Mouse (Mus musculus) neural tube, embryonic 14.5 days (tissue): ENCODE measurements around the gene Fkbp4. TPM values are rescaled to one million over a fixed set of nuclear protein-coding genes. Genes with fewer than 3 reads are reported as not detected.

ENCODE experiments used
- ATAC-seq: fragments of 200-750 bp; cut with Nextera tagmentation; 2 replicates; pipeline ENCODE4 v1.8.0; 2017; ENCODE audit warnings: low read depth, mild to moderate bottlenecking, moderate TSS enrichment, moderate library complexity
- H3K27ac ChIP-seq: fragments of 300-500 bp; sonication (generic); 2 replicates; pipeline ENCODE4 v1.5.1; 2014; ENCODE audit warnings: low read depth, mild to moderate bottlenecking, control low read depth, low read length, moderate library complexity, mixed read lengths
- H3K27me3 ChIP-seq: fragments of 300-500 bp; sonication (generic); 2 replicates; pipeline ENCODE4 v1.6.1; 2014; ENCODE audit warnings: low read length; ENCODE audit not compliant: control insufficient read depth, insufficient read depth
- H3K36me3 ChIP-seq: fragments of 300-500 bp; sonication (generic); 2 replicates; pipeline ENCODE4 v1.6.1; 2014; ENCODE audit warnings: low read length, mixed read lengths; ENCODE audit not compliant: control insufficient read depth, insufficient read depth
- H3K4me1 ChIP-seq: fragments of 300-500 bp; sonication (generic); 2 replicates; pipeline ENCODE4 v1.6.1; 2014; ENCODE audit warnings: low read length; ENCODE audit not compliant: control insufficient read depth, insufficient read depth
- H3K4me2 ChIP-seq: fragments of 300-500 bp; sonication (generic); 2 replicates; pipeline ENCODE4 v1.6.1; 2014; ENCODE audit warnings: mild to moderate bottlenecking, low read depth, low read length, control low read depth
- H3K4me3 ChIP-seq: fragments of 300-500 bp; sonication (generic); 2 replicates; pipeline ENCODE4 v1.5.1; 2014; ENCODE audit warnings: low read depth, low read length, control low read depth, mixed read lengths
- H3K9ac ChIP-seq: fragments of 300-500 bp; sonication (generic); replicated peaks from 2 replicates; pipeline ENCODE4 v1.6.1; 2014; ENCODE audit warnings: low read depth, mild to moderate bottlenecking, control low read depth, low read length, mixed read lengths
- H3K9me3 ChIP-seq: fragments of 300-500 bp; sonication (generic); 2 replicates; pipeline ENCODE4 v1.6.1; 2016; ENCODE audit warnings: low read length; ENCODE audit not compliant: control insufficient read depth
- WGBS: fragments of 180-500 bp; shearing (Covaris S2); extraction: QIAGEN DNeasy Blood & Tissue Kit; methylation state at CpG from one replicate; pipeline ENCODE4 v1.1.7; 2014; 5-methylcytosine and 5-hydroxymethylcytosine counted together
- polyA plus RNA-seq: library from polyadenylated mRNA; unstranded; fragments of >200 nt; fragmentation: Nextera tagmentation; extraction: Ambion mirVana; gene quantifications from 2 replicates; pipeline ENCODE4 v1.2.1, GENCODE M21; 2014

The Fkbp4 gene
- polyA plus RNA-seq, 1 experiment from 2014 or later = 277 TPM

DNA sequence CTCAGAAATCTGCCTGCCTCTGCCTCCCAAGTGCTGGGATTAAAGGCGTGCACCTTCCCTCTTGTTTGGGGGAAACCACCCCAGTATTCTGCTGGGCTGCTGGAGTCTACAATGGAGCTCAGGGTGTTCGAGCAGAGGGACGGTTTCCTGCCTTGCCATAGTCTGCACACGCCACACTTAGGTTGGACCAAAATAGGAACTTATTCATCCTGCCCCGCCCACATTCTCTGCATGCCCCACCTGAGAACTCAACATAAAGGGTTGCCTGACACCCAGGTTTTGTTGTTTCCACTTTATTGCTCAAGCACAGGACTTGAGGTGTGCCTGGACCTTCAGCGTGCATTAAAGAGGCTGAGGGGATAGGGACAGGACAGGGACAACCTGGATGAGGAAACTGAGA lies 8.7 kb downstream of the Fkbp4 start:
- ATAC-seq = no peak
- WGBS = 93% methylated on average over 6 of the region's 6 CpGs
- H3K4me2 ChIP-seq = no peak overlapping the region
- H3K36me3 ChIP-seq = peaks cover 44% of the 10 kb centered on the region
- H3K27me3 ChIP-seq = no peaks in the 10 kb centered on the region
- H3K4me3 ChIP-seq = no peak overlapping the region
- no peak overlapping the region for H3K27ac ChIP-seq
- 0 out of 2 replicates have a peak, but pooled peaks cover 3% of the 10 kb centered on the region for H3K4me1 ChIP-seq
- H3K9me3 ChIP-seq = no peaks in the 10 kb centered on the region
- H3K9ac ChIP-seq = no peak overlapping the region

GRCm38 (mm10) chr6:128429300-128429699 lies 9.2 kb downstream of the Fkbp4 start:
- peaks cover 39% of the 10 kb centered on the region for H3K36me3 ChIP-seq

GRCm38 (mm10) chr6:128427571-128427970 lies 10.9 kb downstream of the Fkbp4 start:
- no peak for ATAC-seq
- no peak overlapping the region for H3K4me2 ChIP-seq
- no peak overlapping the region for H3K27ac ChIP-seq
- 0 out of 2 replicates have a peak, but pooled peaks cover 3% of the 10 kb centered on the region for H3K4me1 ChIP-seq
- no peaks in the 10 kb centered on the region for H3K9me3 ChIP-seq
- no peak overlapping the region for H3K9ac ChIP-seq
- H3K36me3 ChIP-seq = peaks cover 25% of the 10 kb centered on the region
- WGBS = 95% methylated on average over 5 of the region's 5 CpGs
- H3K27me3 ChIP-seq = no peaks in the 10 kb centered on the region
- H3K4me3 ChIP-seq = no peak overlapping the region

More at GRCm38 (mm10) chr6:128429300-128429699, 9.2 kb downstream of the Fkbp4 start:
- Histone ChIP-seq H3K9ac (no peak overlapping the region), H3K4me1 (0 out of 2 replicates have a peak, but pooled peaks cover 3% of the 10 kb centered on the region), H3K4me2 (no peak overlapping the region), H3K27ac (no peak overlapping the region), H3K27me3 (no peaks in the 10 kb centered on the region), H3K4me3 (no peak overlapping the region), H3K9me3 (no peaks in the 10 kb centered on the region)
- 93% methylated on average over 2 of the region's 2 CpGs for WGBS
- no peak for ATAC-seq

GRCm38 (mm10) chr6:128425046-128425445 lies 13.4 kb downstream of the Fkbp4 start:
- Histone ChIP-seq H3K27ac (peak overlapping the region; percentile 99), H3K36me3 (peaks cover 4% of the 10 kb centered on the region; the same call in 1 of the 2 replicates), H3K4me1 (0 out of 2 replicates have a peak, but pooled peaks cover 3% of the 10 kb centered on the region), H3K4me3 (peak overlapping the region; percentile 58), H3K9me3 (no peaks in the 10 kb centered on the region), H3K4me2 (peak overlapping the region; percentile 65), H3K27me3 (no peaks in the 10 kb centered on the region), H3K9ac (peak overlapping the region; percentile 74)
- WGBS = 19% methylated on average over 9 of the region's 9 CpGs
- ATAC-seq = no peak

DNA sequence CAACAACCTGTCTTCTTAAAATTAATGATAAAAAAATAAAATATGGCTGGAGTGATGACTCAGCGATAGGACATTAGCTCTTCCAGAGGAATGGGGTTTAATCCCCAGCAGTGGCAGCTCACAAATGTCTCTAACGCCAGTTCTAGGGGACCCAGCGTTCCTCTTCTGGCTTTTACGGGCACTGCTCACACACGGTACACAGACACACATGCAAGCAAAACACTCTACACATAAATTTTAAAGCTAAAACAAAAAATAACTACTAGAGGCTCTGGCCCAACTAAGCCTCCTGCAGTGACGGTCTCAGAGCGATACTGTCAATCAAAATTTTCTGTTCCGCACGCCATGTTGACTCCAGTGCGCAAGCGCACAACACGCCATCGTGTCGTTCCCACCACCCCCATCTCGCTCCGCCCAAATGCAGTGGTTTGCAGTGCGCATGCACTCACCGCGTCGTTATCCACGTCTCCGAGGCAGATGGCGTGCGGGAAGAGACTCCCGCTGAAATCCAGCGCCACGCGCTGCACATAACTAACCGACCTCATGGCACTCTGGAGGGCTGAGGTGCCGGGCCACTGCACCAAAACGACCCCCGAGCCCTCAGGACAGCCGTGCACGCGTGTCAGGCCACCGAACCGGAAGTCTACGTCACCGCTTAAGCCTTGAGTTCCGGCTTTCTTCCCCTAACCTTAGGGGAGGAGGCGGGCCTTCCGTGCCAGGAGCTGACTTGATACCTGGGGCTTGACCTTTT lies 14.0 kb downstream of the Fkbp4 start, which contains the start of gene Itfg2:
TSS of gene Itfg2 (minus strand) at position 663 of the 751 bp plus-strand sequence.
- H3K4me2 ChIP-seq = peak within 1 kb of the TSS; percentile 76
- no peaks in the 10 kb centered on the region for H3K27me3 ChIP-seq
- WGBS = under 1% methylated on average over 42 of the region's 42 CpGs
- peak; percentile 96 for ATAC-seq
- H3K9me3 ChIP-seq = no peaks in the 10 kb centered on the region
- 0 out of 2 replicates have a peak, but pooled peaks cover 3% of the 10 kb centered on the region for H3K4me1 ChIP-seq
- no peaks in the 10 kb centered on the region for H3K36me3 ChIP-seq
- peak within 1 kb of the TSS; percentile 58 for H3K4me3 ChIP-seq
- H3K9ac ChIP-seq = peak within 1 kb of the TSS; percentile 74
- H3K27ac ChIP-seq = peak within 1 kb of the TSS; percentile 99

GRCm38 (mm10) chr6:128423496-128424268 lies 14.8 kb downstream of the Fkbp4 start:
- Histone ChIP-seq H3K4me1 (0 out of 2 replicates have a peak, but pooled peaks cover 3% of the 10 kb centered on the region), H3K4me2 (peak overlapping the region; percentile 76), H3K27me3 (no peaks in the 10 kb centered on the region), H3K27ac (peak overlapping the region; percentile 99), H3K9ac (peak overlapping the region; percentile 74), H3K36me3 (no peaks in the 10 kb centered on the region), H3K9me3 (no peaks in the 10 kb centered on the region), H3K4me3 (peak overlapping the region; percentile 58)
- WGBS = 47% methylated on average over 15 of the region's 16 CpGs
- ATAC-seq = peak; percentile 39

DNA sequence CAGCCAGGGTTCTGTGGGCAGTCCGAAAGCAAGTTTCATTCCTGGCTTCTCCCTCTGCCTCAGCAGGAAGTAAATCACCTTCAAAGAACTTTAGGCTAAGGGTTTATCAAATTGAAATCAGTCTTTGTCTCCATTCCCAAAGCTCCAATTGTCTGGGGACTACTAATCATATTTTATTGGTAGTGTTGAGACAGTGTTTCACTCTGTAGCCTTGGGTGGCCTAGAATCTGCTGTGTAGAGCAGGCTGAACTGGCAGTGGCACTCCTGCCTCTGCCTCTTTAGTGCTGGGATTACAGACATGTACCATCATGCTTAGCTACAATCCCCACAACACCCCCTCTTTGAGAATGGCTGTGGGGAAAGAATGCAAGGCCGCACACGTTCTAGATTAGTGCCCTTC lies 17.0 kb downstream of the Fkbp4 start:
- Histone ChIP-seq H3K27me3 (no peaks in the 10 kb centered on the region), H3K9me3 (no peaks in the 10 kb centered on the region), H3K36me3 (no peaks in the 10 kb centered on the region), H3K4me1 (0 out of 2 replicates have a peak, but pooled peaks cover 3% of the 10 kb centered on the region), H3K4me2 (no peak overlapping the region), H3K4me3 (no peak overlapping the region), H3K27ac (no peak overlapping the region), H3K9ac (no peak overlapping the region)
- no peak for ATAC-seq
- WGBS = 83% methylated on average over 3 of the region's 3 CpGs

- Histone ChIP-seq H3K27ac (no peak overlapping the region), H3K27me3 (no peaks in the 10 kb centered on the region), H3K9ac (no peak overlapping the region), H3K4me2 (no peak overlapping the region), H3K36me3 (no peaks in the 10 kb centered on the region), H3K9me3 (no peaks in the 10 kb centered on the region), H3K4me1 (0 out of 2 replicates have a peak, but pooled peaks cover 3% of the 10 kb centered on the region), H3K4me3 (no peak overlapping the region)
- 98% methylated on average over 2 of the region's 2 CpGs for WGBS
- no peak for ATAC-seq
Observed at GRCm38 (mm10) chr6:128421036-128421435, 17.4 kb downstream of the Fkbp4 start.
